Mouse (Mus musculus) CH12.LX (cell line): Measurements from ENCODE around the gene Trove2. TPM values are rescaled to one million over a fixed set of nuclear protein-coding genes. Genes with fewer than 3 reads are reported as not detected.
"Not testable (repeated sequence)": the region's sequence is repeated elsewhere in the genome, so short reads cannot be mapped to it uniquely, and the experiment has no call there.

Experiments used
- DNase-seq: peaks from one replicate; pipeline ENCODE4 v3.0.0-alpha.2; 2013; ENCODE audit errors: extremely low read depth
- H3K27ac ChIP-seq: 2 replicates; pipeline ENCODE4 v1.5.1; 2012; ENCODE audit warnings: low read depth, mild to moderate bottlenecking, control low read depth, moderate library complexity; ENCODE audit not compliant: insufficient read depth
- H3K27me3 ChIP-seq: replicated peaks from 2 replicates; pipeline ENCODE3; 2012; ENCODE audit warnings: inconsistent platforms
- H3K36me3 ChIP-seq, 2 experiments: replicated peaks in 1 of 2; 2 replicates each; pipeline versions ENCODE3 to v1.6.1; 2012; ENCODE audit warnings: inconsistent platforms in 1 of 2, low read length in 1 of 2, mild to moderate bottlenecking in 1 of 2, mixed read lengths in 1 of 2, moderate library complexity in 1 of 2; ENCODE audit not compliant: control insufficient read depth in 1 of 2, insufficient read depth in 1 of 2
- H3K4me1 ChIP-seq, 2 experiments: 2 replicates each; pipeline ENCODE4 v1.6.1; 2012; ENCODE audit warnings: inconsistent platforms in 1 of 2, moderate library complexity in 1 of 2; ENCODE audit not compliant: insufficient read depth in 2 of 2, control insufficient read depth in 1 of 2
- H3K4me2 ChIP-seq: 2 replicates; pipeline ENCODE4 v1.6.1; 2012; ENCODE audit warnings: low read depth, mild to moderate bottlenecking, control low read depth; ENCODE audit not compliant: poor library complexity, insufficient read depth, severe bottlenecking
- H3K4me3 ChIP-seq, 3 experiments: fragments of 150-350 bp in 1 of 3; sonication (generic) in 1 of 3; replicated peaks in 1 of 3; 2 replicates each; pipeline versions ENCODE3 to v1.5.1; 2011 to 2012; ENCODE audit warnings: low read depth in 2 of 3, low read length in 2 of 3, mild to moderate bottlenecking in 2 of 3, moderate library complexity in 2 of 3, control low read depth in 1 of 3, improper control_type of control experiment in 1 of 3, inconsistent platforms in 1 of 3, mixed read lengths in 1 of 3; ENCODE audit not compliant: poor library complexity in 1 of 3
- H3K79me2 ChIP-seq: replicated peaks from 2 replicates; pipeline ENCODE4 v1.6.1; 2012; ENCODE audit warnings: mild to moderate bottlenecking, moderate library complexity; ENCODE audit not compliant: control insufficient read depth, poor library complexity, insufficient read depth, severe bottlenecking; ENCODE audit errors: extremely low read depth
- H3K9ac ChIP-seq: 2 replicates; pipeline ENCODE4 v1.6.1; 2012; ENCODE audit warnings: low read depth, mild to moderate bottlenecking, control low read depth, moderate library complexity; ENCODE audit not compliant: insufficient read depth
- H3K9me3 ChIP-seq: replicated peaks from 2 replicates; pipeline ENCODE3; 2012; ENCODE audit warnings: low read length, inconsistent platforms, mixed read lengths
- BHLHE40 ChIP-seq: IDR thresholded peaks from 2 replicates; pipeline ENCODE4 v1.6.1; 2011; ENCODE audit warnings: mild to moderate bottlenecking, low read depth, low read length, improper control_type of control experiment
- CHD1 ChIP-seq: IDR thresholded peaks from 2 replicates; pipeline ENCODE4 v1.6.1; 2012; ENCODE audit warnings: low read depth, low read length, improper control_type of control experiment, inconsistent platforms
- CHD2 ChIP-seq: IDR thresholded peaks from 2 replicates; pipeline ENCODE4 v1.6.1; 2011; ENCODE audit warnings: low read length, improper control_type of control experiment
- E2F4 ChIP-seq: IDR thresholded peaks from 2 replicates; pipeline ENCODE4 v1.6.1; 2011; ENCODE audit warnings: low read depth, low read length, improper control_type of control experiment; ENCODE audit not compliant: insufficient replicate concordance
- JUN ChIP-seq: IDR thresholded peaks from 2 replicates; pipeline ENCODE4 v1.6.1; 2011; ENCODE audit warnings: low read depth, mild to moderate bottlenecking, low read length, improper control_type of control experiment, moderate library complexity; ENCODE audit not compliant: insufficient read depth
- MAFK ChIP-seq: IDR thresholded peaks from 2 replicates; pipeline ENCODE4 v1.6.1; 2011; ENCODE audit warnings: low read length, improper control_type of control experiment; ENCODE audit not compliant: insufficient replicate concordance
- MEF2A ChIP-seq: IDR thresholded peaks from 2 replicates; pipeline ENCODE4 v1.6.1; 2014; ENCODE audit warnings: low read depth, mild to moderate bottlenecking, inconsistent platforms, low read length, improper control_type of control experiment, borderline replicate concordance
- MXI1 ChIP-seq: IDR thresholded peaks from 2 replicates; pipeline ENCODE4 v1.6.1; 2011; ENCODE audit warnings: mild to moderate bottlenecking, low read depth, low read length, improper control_type of control experiment
- NELFE ChIP-seq: IDR thresholded peaks from 2 replicates; pipeline ENCODE4 v1.6.1; 2011; ENCODE audit warnings: low read depth, low read length, improper control_type of control experiment
- POLR2AphosphoS2 ChIP-seq: IDR thresholded peaks from 2 replicates; pipeline ENCODE4 v1.6.1; 2011; ENCODE audit warnings: low read depth, low read length, improper control_type of control experiment
- SMC3 ChIP-seq: IDR thresholded peaks from 2 replicates; pipeline ENCODE4 v1.6.1; 2011; ENCODE audit warnings: low read depth, low read length, improper control_type of control experiment
- TBP ChIP-seq: conservative IDR thresholded peaks from 2 replicates; pipeline ENCODE4 v1.6.1; 2011; ENCODE audit warnings: low read depth, low read length, improper control_type of control experiment
- TCF12 ChIP-seq: IDR thresholded peaks from 2 replicates; pipeline ENCODE4 v1.6.1; 2014; ENCODE audit warnings: low read depth, mild to moderate bottlenecking, inconsistent platforms, low read length, improper control_type of control experiment
- UBTF ChIP-seq: IDR thresholded peaks from 2 replicates; pipeline ENCODE4 v1.6.1; 2012; ENCODE audit warnings: low read depth, mild to moderate bottlenecking, inconsistent platforms, low read length, improper control_type of control experiment, moderate library complexity
- USF1 ChIP-seq: IDR thresholded peaks from 2 replicates; pipeline ENCODE4 v1.6.1; 2014; ENCODE audit warnings: low read depth, mild to moderate bottlenecking, inconsistent platforms, low read length, improper control_type of control experiment
- USF2 ChIP-seq: conservative IDR thresholded peaks from 2 replicates; pipeline ENCODE4 v1.6.1; 2011; ENCODE audit warnings: low read depth, low read length, improper control_type of control experiment
- ZC3H11A ChIP-seq: IDR thresholded peaks from 2 replicates; pipeline ENCODE4 v1.6.1; 2012; ENCODE audit warnings: low read depth, mild to moderate bottlenecking, inconsistent platforms, low read length, improper control_type of control experiment
- ZKSCAN1 ChIP-seq: IDR thresholded peaks from 2 replicates; pipeline ENCODE4 v1.6.1; 2012; ENCODE audit warnings: low read depth, inconsistent platforms, low read length, improper control_type of control experiment, borderline replicate concordance
- ZMIZ1 ChIP-seq: IDR thresholded peaks from 2 replicates; pipeline ENCODE4 v1.6.1; 2012; ENCODE audit warnings: low read depth, mild to moderate bottlenecking, inconsistent platforms, low read length, improper control_type of control experiment
- dilution Hi-C: fragments of 300-500 bp; cut with MboI; formaldehyde crosslinking; loops from 2 replicates; pipeline ENCODE4 v1.14.3; 2020; ENCODE audit warnings: low sequenced_read_pairs; ENCODE audit not compliant: extremely low pct_unique_long_range_greater_than_20kb, extremely low pct_ligation_motif_present
- in situ Hi-C: fragments of 300-500 bp; cut with MboI; formaldehyde crosslinking; loops from 3 replicates; pipeline ENCODE4 v1.14.3; 2019; ENCODE audit warnings: low sequenced_read_pairs, low pct_ligation_motif_present, low pct_unique_long_range_greater_than_20kb, mixed read lengths
- polyA plus RNA-seq: library from polyadenylated mRNA; unstranded; fragments of >175 nt; gene quantifications from 2 replicates; pipeline ENCODE4 v1.2.1, GENCODE M21; 2012; ENCODE audit warnings: low read depth; ENCODE audit not compliant: insufficient read length
- total RNA-seq, 2 experiments: library from RNA; depleted of rRNA; stranded (reverse); fragments of 300-350 nt in 1 of 2; fragments of >200 nt in 1 of 2; gene quantifications; 2 replicates each; pipeline ENCODE4 v1.2.3; 2012 to 2014

Gene Trove2
- total and polyA plus RNA-seq, 3 experiments: 3.8 to 7.5 (median 6.6) TPM

GRCm38 (mm10) chr1:143724456-143725064 is 52.3 kb downstream of the Trove2 start:
- H3K79me2 ChIP-seq: no peaks in the 10 kb centered on the region
- H3K9ac ChIP-seq: no peak overlapping the region
- no peak for TF ChIP-seq TCF12
- no peak for TF ChIP-seq MXI1
- TF ChIP-seq MEF2A: no peak
- no peak for TF ChIP-seq JUN
- TF ChIP-seq, all 38 proteins: peak for 0
- in situ Hi-C loops: no loop called here
- Histone ChIP-seq H3K9me3 (no peaks in the 10 kb centered on the region), H3K4me2 (no peak overlapping the region), H3K27ac (no peak overlapping the region), H3K4me1 (no peaks in the 10 kb centered on the region), H3K36me3 (no peaks in the 10 kb centered on the region), H3K27me3 (no peaks in the 10 kb centered on the region), H3K4me3 (no peak overlapping the region)
- DNase-seq: no peak
- dilution Hi-C loops: no loop called here

DNA sequence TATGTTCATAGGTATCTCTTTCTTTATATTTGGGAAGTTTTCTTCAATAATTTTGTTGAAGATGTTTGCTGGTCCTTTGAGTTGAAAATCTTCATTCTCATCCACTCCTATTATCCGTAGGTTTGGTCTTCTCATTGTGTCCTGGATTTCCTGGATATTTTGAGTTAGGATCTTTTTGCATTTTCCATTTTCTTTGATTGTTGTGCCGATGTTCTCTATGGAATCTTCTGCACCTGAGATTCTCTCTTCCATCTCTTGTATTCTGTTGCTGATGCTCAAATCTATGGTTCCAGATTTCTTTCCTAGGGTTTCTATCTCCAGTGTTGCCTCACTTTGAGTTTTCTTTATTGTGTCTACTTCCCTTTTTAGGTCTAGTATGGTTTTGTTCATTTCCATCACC is 60.8 kb downstream of the Trove2 start, which contains the start of gene Glrx2:
Gene Glrx2 (plus strand): TSS at position 301 of the 400 bp plus-strand sequence.
- dilution Hi-C loops, H3K36me3 ChIP-seq, H3K4me1 ChIP-seq, H3K79me2 ChIP-seq, in situ Hi-C loops, H3K4me2 ChIP-seq, H3K4me3 ChIP-seq, DNase-seq, H3K27ac ChIP-seq, H3K9ac ChIP-seq, H3K27me3 ChIP-seq, H3K9me3 ChIP-seq: not testable (repeated sequence)

DNA sequence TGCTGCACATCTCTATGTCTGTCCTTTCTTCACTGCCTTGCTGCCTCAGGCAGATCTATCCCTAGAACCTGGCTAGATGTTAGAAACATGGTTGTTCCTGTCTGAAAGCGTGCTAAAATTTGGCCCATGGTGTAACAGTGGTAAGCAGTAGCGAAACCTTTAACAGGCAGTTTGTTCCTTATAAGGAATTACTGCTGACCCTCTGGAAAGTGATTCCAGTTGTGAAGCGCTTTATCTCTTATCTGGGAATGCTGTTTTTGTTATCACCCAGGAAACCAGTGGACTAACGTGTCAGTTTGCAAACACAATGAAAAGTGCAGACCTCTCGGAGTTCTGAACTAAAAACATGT is 66.3 kb downstream of the Trove2 start:
- Histone ChIP-seq H3K9ac (no peak overlapping the region), H3K27me3 (peaks cover 12% of the 10 kb centered on the region), H3K79me2 (no peaks in the 10 kb centered on the region), H3K9me3 (no peaks in the 10 kb centered on the region), H3K36me3 (no peaks in the 10 kb centered on the region), H3K4me1 (peaks cover 0 to 4% of the 10 kb centered on the region in 2 experiments; a peak in 1 of 4 replicates), H3K27ac (no peak overlapping the region), H3K4me2 (no peak overlapping the region), H3K4me3 (no peak overlapping the region)
- dilution Hi-C loops (no loop called here), in situ Hi-C loops (no loop called here)
- no peak for TF ChIP-seq ZMIZ1
- no peak for TF ChIP-seq SMC3
- no peak for TF ChIP-seq CHD2
- no peak for TF ChIP-seq NELFE
- TF ChIP-seq POLR2AphosphoS2: no peak
- no peak for TF ChIP-seq USF1
- no peak for TF ChIP-seq USF2
- TF ChIP-seq UBTF: no peak
- no peak for TF ChIP-seq MAFK
- TF ChIP-seq E2F4: no peak
- TF ChIP-seq ZKSCAN1: no peak
- no peak for TF ChIP-seq ZC3H11A
- TF ChIP-seq TBP: no peak
- TF ChIP-seq CHD1: no peak
- TF ChIP-seq TCF12: no peak
- TF ChIP-seq BHLHE40: no peak
- DNase-seq: no peak
